Mouse (Mus musculus): ENCODE results near the gene Tmem168. TPM values are rescaled to one million over a fixed set of nuclear protein-coding genes. Genes with fewer than 3 reads are reported as not detected.

Tmem168 gene
- 39.0 and 42.4 TPM in 2 replicates for polyA plus RNA-seq (2015; fragmentation: Nextera tagmentation; extraction: Ambion mirVana)

- Histone ChIP-seq H3K9ac (peak within 1 kb of the TSS; percentile 84), H3K4me1 (peaks cover 19% of the 10 kb centered on the region), H3K36me3 (peaks cover 4% of the 10 kb centered on the region), H3K4me2 (peak within 1 kb of the TSS; percentile 77), H3K9me3 (replicated peaks) (no peaks in the 10 kb centered on the region), H3K27me3 (no peaks in the 10 kb centered on the region), H3K4me3 (replicated peaks) (peak within 1 kb of the TSS; percentile 82), H3K27ac (peak within 1 kb of the TSS; percentile 98)
- ATAC-seq (replicated peaks; ENCODE audit: low FRiP score) = peak; percentile 99
- WGBS = 2% methylated on average over 71 of the region's 71 CpGs
Observed at GRCm38 (mm10) chr6:13607621-13608493, at the start of gene Tmem168. Gene Tmem168 (minus strand): TSS chr6:13608100.

- Histone ChIP-seq H3K4me3 (replicated peaks) (no peak overlapping the region), H3K4me2 (no peak overlapping the region), H3K4me1 (no peaks in the 10 kb centered on the region), H3K27ac (no peak overlapping the region), H3K27me3 (no peaks in the 10 kb centered on the region), H3K9ac (no peak overlapping the region), H3K36me3 (peaks cover 30% of the 10 kb centered on the region), H3K9me3 (replicated peaks) (no peaks in the 10 kb centered on the region)
- ATAC-seq (replicated peaks; ENCODE audit: low FRiP score) = no peak
Observed at GRCm38 (mm10) chr6:13654081-13654480, 46.2 kb upstream of the Tmem168 start.

GRCm38 (mm10) chr6:13652284-13652683, 44.4 kb upstream of the Tmem168 start:
- 94% methylated on average over 3 of the region's 3 CpGs for WGBS
- Histone ChIP-seq H3K27me3 (no peaks in the 10 kb centered on the region), H3K4me1 (no peaks in the 10 kb centered on the region), H3K27ac (no peak overlapping the region), H3K4me3 (replicated peaks) (no peak overlapping the region), H3K36me3 (peaks cover 38% of the 10 kb centered on the region), H3K9me3 (replicated peaks) (peaks cover 4% of the 10 kb centered on the region; the same call in 1 of the 2 replicates), H3K9ac (no peak overlapping the region), H3K4me2 (no peak overlapping the region)
- no peak for ATAC-seq (replicated peaks; ENCODE audit: low FRiP score)

DNA sequence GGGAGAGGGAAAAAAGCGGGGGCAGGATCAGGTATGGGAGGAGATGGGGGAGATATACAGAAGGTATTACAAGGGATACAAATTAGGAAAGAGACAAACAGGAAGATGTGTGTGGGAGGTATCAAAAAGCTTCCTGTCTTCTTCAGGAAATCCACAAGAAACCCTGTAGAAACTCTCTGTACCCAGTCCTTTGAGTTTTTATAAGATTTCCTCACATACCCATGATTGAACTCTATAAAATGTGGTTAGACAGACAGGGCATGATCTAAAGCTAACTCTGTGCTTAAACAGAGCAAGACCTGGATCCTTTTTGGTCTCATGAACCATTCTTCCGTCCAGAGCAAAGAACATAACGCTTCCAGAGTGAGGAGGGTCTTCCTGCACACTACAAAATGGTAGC, 43.0 kb upstream of the Tmem168 start:
- H3K4me3 ChIP-seq (replicated peaks) = no peak overlapping the region
- no peak overlapping the region for H3K4me2 ChIP-seq
- ATAC-seq (replicated peaks; ENCODE audit: low FRiP score) = no peak
- peaks cover 4% of the 10 kb centered on the region; the same call in 1 of the 2 replicates for H3K9me3 ChIP-seq (replicated peaks)
- WGBS = 93% methylated on average over 3 of the region's 3 CpGs
- no peaks in the 10 kb centered on the region for H3K4me1 ChIP-seq
- no peaks in the 10 kb centered on the region for H3K27me3 ChIP-seq
- H3K9ac ChIP-seq = no peak overlapping the region
- peaks cover 35% of the 10 kb centered on the region for H3K36me3 ChIP-seq
- no peak overlapping the region for H3K27ac ChIP-seq

GRCm38 (mm10) chr6:13648305-13648704, 40.4 kb upstream of the Tmem168 start:
- Histone ChIP-seq H3K27ac (no peak overlapping the region), H3K9me3 (replicated peaks) (peaks cover 4% of the 10 kb centered on the region; the same call in 1 of the 2 replicates), H3K27me3 (no peaks in the 10 kb centered on the region), H3K4me2 (no peak overlapping the region), H3K4me1 (no peaks in the 10 kb centered on the region), H3K4me3 (replicated peaks) (no peak overlapping the region), H3K36me3 (peaks cover 31% of the 10 kb centered on the region), H3K9ac (no peak overlapping the region)
- no peak for ATAC-seq (replicated peaks; ENCODE audit: low FRiP score)

DNA sequence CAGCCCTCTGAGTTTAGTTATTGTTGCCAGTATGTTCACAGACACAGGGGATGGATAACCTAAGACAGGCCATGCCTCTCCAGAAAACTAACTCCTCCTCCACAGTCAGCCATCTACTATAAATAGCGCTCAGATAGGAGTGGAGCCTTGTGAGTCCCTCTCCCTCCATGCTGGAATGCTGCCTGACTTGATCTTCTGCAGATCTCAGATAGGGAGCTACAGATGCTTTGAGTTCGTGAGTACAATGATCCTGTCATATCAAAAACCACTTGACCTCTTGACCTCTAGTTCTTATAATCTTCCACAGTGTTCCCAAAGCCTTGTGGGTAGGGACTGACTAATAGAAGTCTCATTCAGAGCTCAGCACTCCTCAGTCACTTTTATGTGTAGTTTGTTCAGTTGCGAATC, 28.7 kb upstream of the Tmem168 start:
- no peak for ATAC-seq (replicated peaks; ENCODE audit: low FRiP score)
- Histone ChIP-seq H3K4me1 (no peaks in the 10 kb centered on the region), H3K4me3 (replicated peaks) (no peak overlapping the region), H3K27me3 (no peaks in the 10 kb centered on the region), H3K9me3 (replicated peaks) (no peaks in the 10 kb centered on the region), H3K27ac (no peak overlapping the region), H3K36me3 (peaks cover 27% of the 10 kb centered on the region), H3K9ac (no peak overlapping the region), H3K4me2 (no peak overlapping the region)
- 76% methylated on average over 3 of the region's 3 CpGs for WGBS

- Histone ChIP-seq H3K9ac (no peak overlapping the region), H3K4me2 (no peak overlapping the region), H3K27ac (no peak overlapping the region), H3K27me3 (no peaks in the 10 kb centered on the region), H3K4me3 (replicated peaks) (no peak overlapping the region), H3K9me3 (replicated peaks) (no peaks in the 10 kb centered on the region), H3K4me1 (no peaks in the 10 kb centered on the region), H3K36me3 (peaks cover 12% of the 10 kb centered on the region)
- ATAC-seq (replicated peaks; ENCODE audit: low FRiP score) = no peak
- 98% methylated on average over 1 of the region's 1 CpGs for WGBS
Observed at GRCm38 (mm10) chr6:13632571-13632970, 24.7 kb upstream of the Tmem168 start.

DNA sequence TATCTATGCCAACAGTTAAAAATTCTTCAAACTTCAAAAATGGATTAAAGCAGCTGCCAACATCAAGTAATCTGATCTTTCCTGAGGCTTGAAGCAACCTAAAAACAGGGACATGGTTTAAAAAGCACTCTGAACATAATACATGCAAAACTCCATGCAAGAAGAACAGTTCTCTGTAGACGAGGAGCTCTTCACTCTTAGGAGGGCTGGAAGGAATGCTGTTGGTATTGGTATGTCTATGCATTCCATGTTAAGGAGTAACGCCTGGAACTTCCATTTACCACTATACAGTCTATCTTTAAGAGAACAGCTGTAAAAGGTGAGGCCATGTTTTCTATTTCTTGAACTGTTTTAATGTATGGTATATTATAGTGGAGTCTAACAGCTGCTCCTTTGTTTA, 22.7 kb upstream of the Tmem168 start:
- Histone ChIP-seq H3K4me2 (no peak overlapping the region), H3K27me3 (no peaks in the 10 kb centered on the region), H3K36me3 (peaks cover 14% of the 10 kb centered on the region), H3K9ac (no peak overlapping the region), H3K4me1 (no peaks in the 10 kb centered on the region), H3K27ac (no peak overlapping the region), H3K4me3 (replicated peaks) (no peak overlapping the region), H3K9me3 (replicated peaks) (no peaks in the 10 kb centered on the region)
- 80% methylated on average over 2 of the region's 2 CpGs for WGBS
- ATAC-seq (replicated peaks; ENCODE audit: low FRiP score) = no peak

DNA sequence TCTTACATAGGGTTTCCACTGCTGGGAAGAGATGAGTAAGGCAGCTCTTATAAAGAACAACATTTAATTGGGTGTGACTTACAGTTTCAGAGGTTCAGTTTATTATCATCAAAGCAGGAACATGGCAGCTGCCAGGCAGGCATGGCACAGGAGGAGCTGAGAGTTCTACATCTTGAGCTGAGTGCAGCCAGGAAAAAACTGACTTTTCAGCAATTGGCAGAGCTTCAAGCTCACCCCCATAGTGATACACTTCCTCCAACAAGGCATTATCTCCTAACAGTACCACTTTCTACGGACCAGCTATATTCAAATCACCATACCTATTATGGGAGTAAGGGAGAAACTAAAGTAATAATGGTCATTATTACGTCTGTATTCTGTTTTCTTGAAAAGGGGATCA, 11.7 kb upstream of the Tmem168 start:
- H3K27me3 ChIP-seq = no peaks in the 10 kb centered on the region
- H3K9ac ChIP-seq = no peak overlapping the region
- no peak overlapping the region for H3K27ac ChIP-seq
- H3K4me1 ChIP-seq = no peaks in the 10 kb centered on the region
- ATAC-seq (replicated peaks; ENCODE audit: low FRiP score) = no peak
- WGBS = 71% methylated on average over 2 of the region's 2 CpGs
- no peaks in the 10 kb centered on the region for H3K9me3 ChIP-seq (replicated peaks)
- no peaks in the 10 kb centered on the region for H3K36me3 ChIP-seq
- no peak overlapping the region for H3K4me2 ChIP-seq
- H3K4me3 ChIP-seq (replicated peaks) = no peak overlapping the region

GRCm38 (mm10) chr6:13617110-13617509, 9.2 kb upstream of the Tmem168 start:
- Histone ChIP-seq H3K36me3 (no peaks in the 10 kb centered on the region), H3K4me1 (no peaks in the 10 kb centered on the region), H3K9me3 (replicated peaks) (no peaks in the 10 kb centered on the region), H3K27me3 (no peaks in the 10 kb centered on the region), H3K9ac (no peak overlapping the region), H3K4me2 (no peak overlapping the region), H3K27ac (no peak overlapping the region), H3K4me3 (replicated peaks) (no peak overlapping the region)
- 91% methylated on average over 3 of the region's 3 CpGs for WGBS
- no peak for ATAC-seq (replicated peaks; ENCODE audit: low FRiP score)

DNA sequence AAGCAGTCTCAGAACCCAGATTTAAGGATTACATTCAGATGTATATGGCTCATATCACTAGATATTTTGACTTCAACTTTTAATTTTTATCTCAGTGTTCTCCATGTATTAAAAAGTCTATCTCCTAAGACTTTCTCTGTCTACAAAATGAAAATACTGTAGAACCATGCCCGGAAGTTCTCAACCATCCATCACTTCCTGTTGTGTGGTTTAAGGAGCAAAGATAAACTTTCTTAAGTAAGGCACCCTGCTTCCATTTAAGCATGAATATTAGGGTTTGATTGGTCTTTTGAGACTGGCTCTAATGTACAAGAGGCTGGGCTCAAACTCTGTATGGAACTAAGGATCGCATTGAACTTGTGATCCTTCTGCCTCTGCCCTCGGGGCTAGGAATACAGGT, 6.7 kb upstream of the Tmem168 start:
- H3K9me3 ChIP-seq (replicated peaks) = no peaks in the 10 kb centered on the region
- no peaks in the 10 kb centered on the region for H3K4me1 ChIP-seq
- no peaks in the 10 kb centered on the region for H3K36me3 ChIP-seq
- H3K4me3 ChIP-seq (replicated peaks) = no peak overlapping the region
- H3K27me3 ChIP-seq = no peaks in the 10 kb centered on the region
- 86% methylated on average over 3 of the region's 3 CpGs for whole genome bisulfite sequencing
- H3K9ac ChIP-seq = no peak overlapping the region
- ATAC-seq (replicated peaks; ENCODE audit: low FRiP score) = no peak
- no peak overlapping the region for H3K27ac ChIP-seq
- H3K4me2 ChIP-seq = no peak overlapping the region

GRCm38 (mm10) chr6:13613671-13614070, 5.8 kb upstream of the Tmem168 start:
- H3K36me3 ChIP-seq = no peaks in the 10 kb centered on the region
- WGBS = 77% methylated on average over 3 of the region's 3 CpGs
- H3K4me1 ChIP-seq = peaks cover 2% of the 10 kb centered on the region; the same call in 1 of the 2 replicates
- H3K27ac ChIP-seq = no peak overlapping the region
- no peaks in the 10 kb centered on the region for H3K27me3 ChIP-seq
- H3K4me2 ChIP-seq = no peak overlapping the region
- H3K9me3 ChIP-seq (replicated peaks) = no peaks in the 10 kb centered on the region
- ATAC-seq (replicated peaks; ENCODE audit: low FRiP score) = no peak
- H3K9ac ChIP-seq = no peak overlapping the region
- H3K4me3 ChIP-seq (replicated peaks) = no peak overlapping the region
